Mouse (Mus musculus) right cerebral cortex, postnatal 36 days (tissue): ENCODE measurements around the gene Serinc2.
A peak's percentile ranks its signal among the peaks of the same experiment; 100 is the strongest.

Experiments
- DNase-seq, 2 experiments: peaks; one replicate each; pipeline ENCODE4 v3.0.0; 2022; ENCODE audit warnings: low spot score in 2 of 2, mixed read lengths in 1 of 2

The Serinc2 gene

DNA sequence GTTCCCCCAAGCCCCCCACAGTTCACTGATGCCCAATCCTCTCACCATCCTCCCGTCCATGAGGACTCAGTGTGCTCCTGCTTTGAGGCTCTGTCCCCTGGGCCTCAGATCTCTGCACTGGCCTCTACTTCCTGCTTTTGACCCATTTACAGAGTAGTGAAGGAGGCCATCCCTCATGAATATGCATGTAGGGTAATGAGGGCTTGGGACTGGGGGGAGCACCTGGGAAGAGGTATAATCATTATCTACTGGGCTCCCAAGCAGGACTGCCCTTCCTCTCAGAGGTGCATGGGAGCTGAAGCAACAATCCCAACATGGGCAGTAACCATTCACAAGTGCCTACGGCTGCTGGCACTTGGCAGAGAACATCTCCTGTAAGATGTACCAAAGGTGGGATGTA lies at the start of gene Serinc2:
Gene Serinc2 (minus strand): TSS at position 101 of the 400 bp plus-strand sequence.
- DNase-seq = no peak

DNA sequence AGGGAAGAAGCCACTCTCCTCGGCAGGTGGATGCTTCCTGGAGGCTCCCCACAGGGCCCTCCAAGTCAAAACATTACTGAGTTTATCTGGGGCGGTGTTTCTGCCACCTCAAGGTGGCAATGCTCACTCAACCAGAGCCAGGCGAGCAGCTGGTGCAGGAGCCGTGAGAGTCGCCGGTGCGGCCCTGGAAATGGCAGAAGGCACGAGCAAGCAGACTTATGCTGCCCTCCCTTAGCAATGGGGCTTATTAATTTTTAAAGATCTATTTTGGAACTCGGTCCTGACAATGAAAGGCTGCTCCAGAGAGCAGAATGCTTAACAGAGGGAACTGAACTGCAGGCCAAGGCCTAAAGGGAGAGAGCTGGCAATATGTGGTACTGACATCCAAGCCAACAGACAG lies 48.4 kb upstream of the Serinc2 start:
- no peak for DNase-seq

DNA sequence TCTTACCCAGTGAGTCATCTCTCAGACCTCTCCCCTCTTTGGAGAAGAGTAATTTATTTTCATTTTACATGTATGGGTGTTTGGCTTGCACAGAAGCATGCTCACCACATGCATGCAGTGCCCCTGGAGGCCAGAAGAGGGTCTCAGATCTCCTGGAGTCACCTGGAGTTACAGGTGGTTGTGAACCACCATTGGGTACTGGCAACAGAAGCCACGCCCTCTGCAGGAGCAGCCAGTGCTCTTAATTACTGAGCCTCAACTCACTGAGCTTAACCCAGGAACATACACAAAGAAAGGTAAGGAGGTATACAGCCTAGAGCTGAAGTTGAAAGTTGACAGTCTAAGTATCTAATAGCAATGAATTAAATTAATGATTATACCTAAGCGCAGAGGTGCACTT lies 46.4 kb upstream of the Serinc2 start:
- no peak for DNase-seq

DNA sequence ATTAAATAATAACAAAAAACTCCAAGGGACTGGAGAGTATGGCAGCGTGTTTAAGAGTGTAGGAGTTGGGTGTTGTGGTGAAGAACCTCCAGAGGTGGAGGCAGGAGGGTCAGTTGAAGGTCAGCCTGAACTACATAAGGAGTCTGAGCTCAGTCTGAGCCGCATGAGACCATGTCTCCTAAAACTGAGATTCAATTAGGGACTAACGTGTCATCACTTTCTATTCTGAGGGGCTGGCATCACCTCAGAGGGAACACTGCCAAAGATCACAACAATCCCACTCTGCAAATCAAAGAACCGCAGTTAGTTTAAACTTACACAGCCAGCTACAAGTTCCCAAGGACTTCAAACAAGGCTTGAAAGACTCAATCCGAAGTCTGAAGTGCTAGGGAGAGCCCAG lies 44.6 kb upstream of the Serinc2 start:
- DNase-seq = no peak

DNA sequence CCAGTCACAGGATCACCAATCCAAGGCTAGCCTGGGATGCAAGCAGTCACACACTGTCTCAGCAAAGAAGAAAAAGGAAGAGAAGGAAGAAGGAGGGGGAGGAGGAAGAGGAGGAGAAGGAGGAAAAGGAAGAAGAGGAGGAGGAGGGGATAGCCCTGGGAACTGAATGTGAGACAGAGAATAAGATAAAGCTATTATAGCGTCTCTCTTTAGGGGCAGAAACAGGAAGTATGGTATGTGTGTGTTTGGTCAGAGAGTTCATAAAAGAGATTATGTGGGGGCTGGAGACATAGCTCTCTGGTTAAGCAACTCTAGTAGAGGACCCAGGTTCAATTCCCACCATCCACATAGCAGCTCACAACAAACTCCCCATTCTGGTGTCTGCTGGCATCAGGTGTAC lies 44.2 kb upstream of the Serinc2 start:
- no peak for DNase-seq

DNA sequence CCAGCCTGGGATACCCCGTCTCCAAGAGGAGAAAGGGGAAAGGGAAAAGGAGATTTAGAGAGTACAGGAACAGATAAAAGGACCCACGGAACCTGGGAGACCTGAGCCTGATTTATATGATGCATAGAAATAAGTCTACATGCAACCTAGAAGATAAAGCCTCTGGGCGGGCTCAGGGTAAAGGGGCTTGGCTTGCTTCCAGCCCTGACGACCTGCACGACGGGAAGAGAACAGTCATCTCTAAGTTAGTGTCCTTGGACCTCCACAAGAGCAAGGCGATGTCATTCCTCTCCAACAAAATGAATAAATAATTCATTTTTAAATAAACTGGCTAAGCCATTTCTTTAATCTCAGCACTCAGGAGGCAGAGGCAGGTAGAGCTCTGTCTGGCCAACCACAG lies 43.6 kb upstream of the Serinc2 start:
- no peak for DNase-seq

DNA sequence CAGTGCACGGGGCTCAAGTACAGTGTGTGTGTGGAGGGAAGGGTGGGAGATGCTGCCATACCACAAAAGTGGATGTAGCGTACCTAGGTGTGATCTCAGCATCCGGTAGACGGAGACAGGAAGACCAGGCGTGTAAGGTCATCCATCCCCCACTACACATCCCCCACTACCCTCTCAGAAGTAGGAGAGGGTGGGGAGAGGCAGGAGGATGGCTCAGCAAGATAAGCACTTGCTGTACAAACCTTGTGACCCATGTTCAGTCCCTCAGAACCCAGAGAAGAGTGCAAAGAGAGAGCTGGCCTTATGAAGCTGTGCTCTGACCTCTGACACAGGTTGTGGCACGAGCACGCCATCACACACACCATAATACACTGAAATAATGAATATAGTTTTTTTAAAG lies 42.6 kb upstream of the Serinc2 start:
- DNase-seq = no peak

DNA sequence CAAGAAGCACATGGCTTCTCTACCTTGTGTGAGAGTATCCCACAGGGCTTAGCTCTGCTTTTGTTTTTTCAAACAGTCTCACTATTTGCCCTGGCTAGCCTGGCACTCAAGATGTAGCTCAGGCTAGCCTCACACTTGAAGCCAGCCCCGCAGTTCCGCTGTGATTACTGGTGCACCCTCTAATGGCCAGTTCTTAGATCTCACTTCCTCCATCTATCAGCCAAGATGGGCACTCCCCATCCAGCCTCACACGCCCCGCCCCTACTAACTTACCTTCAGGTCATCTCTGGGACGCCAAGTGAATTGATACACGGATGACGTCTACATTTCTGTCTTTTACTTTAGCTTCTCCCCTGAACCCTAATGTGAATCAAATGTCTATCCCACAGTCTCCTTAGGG lies 40.6 kb upstream of the Serinc2 start:
- DNase-seq = no peak

DNA sequence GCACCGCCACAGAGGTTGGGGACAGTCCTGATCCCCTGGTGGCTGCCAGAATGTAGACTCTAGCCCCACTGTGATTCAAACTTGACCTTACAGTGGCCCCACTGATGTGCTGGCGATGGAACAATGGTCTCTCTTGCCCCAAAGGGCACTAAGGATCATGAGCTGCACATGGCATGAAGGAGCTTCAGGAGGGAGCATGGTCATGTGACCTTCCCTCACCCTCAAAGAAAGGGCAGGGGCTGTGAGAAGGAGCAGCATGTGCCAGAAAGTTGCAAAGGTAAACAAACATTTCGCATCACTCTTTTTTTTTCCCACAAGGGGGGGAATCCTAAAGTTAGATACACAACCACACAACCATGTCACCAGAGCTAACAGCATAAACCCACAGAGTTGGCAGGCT lies 39.1 kb upstream of the Serinc2 start:
- no peak for DNase-seq

DNA sequence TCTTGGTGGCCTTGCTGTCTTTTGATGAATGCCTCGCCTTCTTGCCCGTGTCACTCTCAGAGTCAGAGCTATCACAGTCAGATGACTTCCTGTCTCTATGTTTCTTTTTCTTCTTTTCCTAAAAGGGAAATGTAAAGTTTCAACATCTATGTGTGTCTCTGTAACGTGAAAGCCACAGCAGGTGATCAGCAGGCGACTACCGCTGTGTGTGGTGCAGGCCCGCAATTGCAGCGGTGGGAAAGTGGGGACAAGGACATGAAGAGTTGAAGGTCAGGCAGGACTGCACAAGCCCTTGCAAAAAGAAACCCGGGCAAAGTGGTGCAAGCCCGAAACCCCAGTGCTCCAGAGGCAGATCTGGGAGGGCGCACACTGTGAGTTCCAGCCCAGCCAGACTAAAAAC lies 37.7 kb upstream of the Serinc2 start:
- DNase-seq = no peak

DNA sequence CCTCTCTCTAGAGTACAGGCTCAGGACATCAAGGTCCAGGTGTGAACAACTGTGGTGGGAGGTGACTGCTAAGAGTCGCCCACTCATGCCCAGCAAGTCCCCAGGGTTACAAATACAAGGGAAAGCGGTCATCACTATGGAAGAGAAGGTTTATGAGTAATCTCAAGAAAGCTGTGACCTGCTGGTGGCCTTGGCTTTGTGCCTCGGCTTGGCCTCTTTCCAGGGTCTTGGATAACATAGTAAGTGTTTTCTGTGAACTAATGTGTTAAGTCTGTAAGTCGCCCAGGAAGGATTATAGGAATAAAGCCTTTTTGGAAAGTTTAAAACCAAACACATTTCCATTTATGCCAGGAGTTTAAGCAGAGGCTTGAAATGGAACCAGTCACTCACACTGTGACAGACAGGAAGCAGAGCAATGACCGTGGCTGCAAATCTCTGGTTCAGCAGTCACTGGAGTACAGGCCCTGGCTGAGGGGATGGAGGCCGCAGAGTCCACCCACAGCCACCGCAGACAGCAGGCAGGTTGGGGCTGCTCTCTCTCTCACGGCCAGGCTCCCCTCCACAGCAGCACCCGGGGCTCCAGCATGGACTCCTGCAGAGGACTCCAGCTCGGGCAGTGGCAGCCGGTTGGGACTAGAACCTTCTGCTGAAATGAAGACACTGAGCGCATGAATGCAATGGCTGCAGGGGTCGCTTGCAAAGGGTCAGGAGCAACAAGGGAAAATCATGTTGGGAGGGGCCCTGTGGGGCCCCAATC lies 36.9 kb upstream of the Serinc2 start:
- DNase-seq = no peak

DNA sequence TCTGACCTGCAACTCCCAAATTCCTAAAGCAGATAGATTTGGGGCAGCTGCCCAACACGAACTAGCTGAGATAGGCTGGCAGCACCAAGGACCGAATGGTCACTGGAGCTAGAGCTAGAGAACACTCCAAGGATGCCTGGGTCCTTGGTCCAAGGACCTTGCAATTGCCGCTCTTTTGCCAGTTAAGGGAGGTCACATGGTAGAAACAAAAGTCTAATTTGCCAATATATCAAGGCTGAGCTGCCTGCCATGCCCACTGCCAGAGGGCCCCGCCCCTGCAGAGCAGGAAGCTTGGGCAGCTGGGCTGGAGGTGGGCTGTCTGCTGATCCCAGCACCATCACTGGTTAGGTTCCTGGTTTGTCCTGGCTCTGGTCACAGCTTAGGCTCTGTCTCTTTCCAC lies 34.5 kb upstream of the Serinc2 start:
- no peak for DNase-seq

DNA sequence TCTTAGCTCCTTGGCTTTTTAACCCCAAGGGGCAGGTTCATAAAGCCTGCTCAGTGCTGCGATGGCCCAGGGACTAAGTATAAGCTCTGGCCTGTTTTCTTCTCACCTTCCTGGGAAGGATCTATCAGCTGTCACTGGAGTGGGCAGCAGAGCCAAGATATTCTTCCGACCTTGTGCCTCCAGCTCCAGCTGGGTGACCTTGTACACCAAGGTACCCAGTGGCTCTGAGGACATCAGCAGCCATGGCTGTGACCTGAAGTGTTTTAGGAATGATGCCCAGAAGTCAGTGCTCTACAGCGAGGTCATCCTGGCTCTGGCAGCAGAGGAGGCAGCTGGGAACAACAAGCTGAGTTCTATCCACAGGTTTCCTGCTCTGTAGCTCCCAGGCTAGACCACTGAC lies 33.5 kb upstream of the Serinc2 start:
- no peak for DNase-seq

DNA sequence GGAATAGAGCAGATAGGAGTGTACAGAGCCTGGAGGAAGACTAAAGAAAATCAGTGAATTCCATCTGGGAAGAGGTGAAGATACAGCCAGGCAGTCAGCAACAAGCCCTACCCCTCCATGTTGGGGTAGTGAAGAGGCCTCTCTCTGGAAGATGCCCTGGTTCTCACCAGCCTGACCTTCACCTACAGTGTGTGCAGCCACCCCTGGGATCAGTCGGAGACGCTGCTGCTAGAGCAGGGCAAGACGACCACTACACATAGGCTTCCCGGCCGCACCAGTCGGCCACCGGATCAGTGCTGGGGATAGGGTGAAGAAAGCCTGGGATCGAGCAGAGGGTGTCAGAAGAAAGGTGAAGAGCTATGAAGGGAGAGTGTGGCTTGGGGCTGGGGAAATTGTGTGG lies 30.2 kb upstream of the Serinc2 start:
- no peak for DNase-seq

DNA sequence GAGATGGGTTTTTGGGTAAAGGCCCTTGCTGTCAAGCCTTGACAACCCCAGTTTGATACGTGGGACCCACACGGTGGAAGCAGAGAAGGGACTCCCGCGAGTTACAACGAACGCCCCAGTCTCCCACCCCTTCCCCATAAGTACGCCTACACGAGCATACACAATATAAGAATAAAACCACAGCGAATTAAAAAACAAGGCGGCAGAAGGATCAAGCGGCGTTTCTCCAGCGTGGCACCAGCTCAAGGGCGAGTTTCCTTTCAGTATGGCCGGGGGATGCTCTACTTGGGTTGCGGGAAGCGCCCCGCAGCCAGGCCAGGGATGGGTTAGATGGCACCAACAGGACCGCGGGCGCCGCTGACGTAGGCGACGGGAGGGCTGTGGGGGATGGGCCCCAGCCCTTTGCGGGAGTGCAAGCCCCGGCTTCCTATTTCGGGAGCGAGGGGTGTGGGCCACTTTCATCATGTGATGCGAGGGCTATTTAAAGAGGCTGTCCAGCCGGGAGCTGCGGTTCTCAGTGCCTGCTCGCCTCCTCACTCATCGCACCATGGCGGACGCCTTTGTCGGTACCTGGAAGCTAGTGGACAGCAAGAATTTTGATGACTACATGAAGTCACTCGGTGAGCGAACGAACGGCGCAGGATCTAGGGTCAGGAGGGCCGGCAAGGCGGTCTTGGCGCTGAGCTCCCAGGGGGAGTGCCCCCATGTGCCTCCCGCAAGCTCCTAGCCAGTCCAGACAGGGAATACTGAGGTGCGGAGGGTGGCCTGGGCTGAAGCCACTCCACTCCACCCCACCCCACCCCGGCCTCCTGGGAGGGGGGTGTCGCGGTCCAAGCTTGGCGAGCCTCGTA lies 29.5 kb upstream of the Serinc2 start, which contains the start of the genes Fabp3 and Gm10570:
Gene Fabp3 (plus strand): TSS at position 365 of the 851 bp plus-strand sequence.
Gene Gm10570 (minus strand): TSS at position 444 of the 851 bp plus-strand sequence.
- DNase-seq = peak; percentile 71 to 79

DNA sequence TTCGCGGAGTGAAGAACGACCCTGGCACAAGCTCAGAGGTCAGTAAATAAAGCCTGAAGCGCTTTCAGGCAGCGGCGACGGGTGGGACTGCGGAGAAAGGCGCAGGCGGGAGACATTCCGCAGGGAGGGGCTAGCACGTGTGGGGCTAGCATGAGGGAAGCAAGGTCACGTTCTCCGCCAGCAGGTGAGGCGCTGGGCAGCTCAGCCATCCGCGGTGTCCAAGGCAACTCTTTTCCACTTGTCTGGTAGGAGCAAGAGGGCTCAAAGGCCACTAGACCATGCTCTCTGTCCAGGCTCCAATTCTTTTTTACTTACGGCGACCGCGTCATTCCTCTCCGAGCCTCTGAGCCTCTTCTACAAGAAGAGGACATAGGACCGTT lies 28.8 kb upstream of the Serinc2 start:
- peak; percentile 26 to 30 for DNase-seq

DNA sequence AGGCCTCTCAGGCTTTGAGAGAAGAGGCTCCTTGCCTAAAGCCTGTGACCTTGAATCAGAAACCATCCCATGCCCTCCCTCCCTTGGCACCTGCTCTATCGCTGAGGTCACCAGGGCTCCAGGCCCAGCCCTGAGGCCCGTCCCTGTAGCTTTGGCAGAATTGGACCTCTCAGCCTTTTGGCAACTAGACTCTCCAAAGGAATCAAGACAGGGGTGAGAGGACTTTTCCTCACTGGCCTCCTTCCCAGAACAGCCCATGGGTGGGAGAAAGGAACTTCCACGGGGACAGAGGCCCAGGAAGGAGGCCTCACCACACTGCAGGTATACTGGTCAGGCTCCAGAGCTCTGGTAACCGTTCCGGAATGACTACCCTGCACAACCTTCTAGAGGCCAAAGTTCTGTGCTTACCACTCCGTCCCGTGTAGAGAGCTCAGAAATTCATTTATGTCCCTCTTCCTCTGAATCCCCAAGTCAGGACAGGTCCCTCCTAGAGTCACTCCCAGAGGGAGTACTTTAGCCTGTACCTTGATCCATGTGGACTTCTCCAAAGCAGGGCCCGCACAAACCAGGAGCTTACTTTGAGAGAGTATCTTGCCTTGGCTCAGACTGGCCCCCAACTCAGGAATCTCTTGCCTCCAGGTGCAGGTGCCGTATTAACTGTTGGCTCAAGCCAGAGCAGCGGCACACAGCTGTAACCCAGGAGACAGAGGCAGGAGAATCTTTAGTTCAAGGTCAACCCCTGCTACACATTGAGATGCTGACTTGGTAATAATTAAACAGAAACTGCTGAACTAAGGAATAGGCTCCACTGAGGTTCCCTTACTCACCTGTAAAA lies 28.0 kb upstream of the Serinc2 start:
- DNase-seq = no peak

DNA sequence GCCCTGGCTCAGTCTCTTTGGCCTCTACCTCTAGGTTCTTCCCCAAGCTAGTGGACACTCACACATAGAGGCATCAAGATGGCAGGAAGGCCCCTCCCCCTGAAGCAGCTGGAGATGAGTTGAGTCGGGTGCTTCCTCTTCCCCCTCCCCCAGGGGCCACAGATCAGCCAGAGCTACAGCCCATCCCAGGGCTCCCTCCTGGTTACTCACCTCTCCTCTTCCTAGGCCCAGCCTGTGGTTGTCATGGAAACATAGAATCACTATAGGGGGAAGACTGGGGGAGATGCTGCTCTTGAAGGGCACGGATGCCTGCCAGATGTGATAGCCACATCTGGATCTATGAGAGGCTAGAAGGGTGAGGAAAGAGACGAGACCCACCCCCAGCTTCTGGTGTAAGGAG lies 25.7 kb upstream of the Serinc2 start:
- DNase-seq = no peak

DNA sequence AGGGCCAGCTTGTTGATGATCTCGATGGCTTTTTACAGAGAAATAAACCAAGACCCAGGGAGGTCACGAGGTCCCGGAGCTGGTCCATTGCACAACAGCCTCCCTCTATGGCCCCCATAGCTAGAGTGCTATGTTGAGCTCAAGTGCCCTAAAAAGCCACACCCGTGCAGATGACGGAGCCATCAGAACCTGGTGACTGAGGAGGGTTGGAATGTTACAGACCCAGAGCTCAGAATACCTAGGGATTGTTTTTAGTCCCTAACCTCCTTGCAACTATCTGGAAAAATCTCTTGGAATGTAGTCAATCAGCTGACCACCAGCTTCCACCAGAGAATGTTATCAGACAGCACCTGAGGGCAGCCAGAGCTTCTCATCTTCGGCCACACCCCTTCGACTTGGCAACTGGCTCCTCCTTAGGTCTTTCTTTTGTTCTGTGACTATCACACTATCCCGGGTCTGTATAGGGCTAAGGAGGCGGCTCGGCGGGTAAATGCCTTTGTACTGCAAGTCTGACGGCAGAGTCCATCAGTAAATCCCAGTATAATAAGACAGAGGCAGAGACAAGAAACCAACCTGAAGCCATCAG lies 23.4 kb upstream of the Serinc2 start:
- DNase-seq = no peak

DNA sequence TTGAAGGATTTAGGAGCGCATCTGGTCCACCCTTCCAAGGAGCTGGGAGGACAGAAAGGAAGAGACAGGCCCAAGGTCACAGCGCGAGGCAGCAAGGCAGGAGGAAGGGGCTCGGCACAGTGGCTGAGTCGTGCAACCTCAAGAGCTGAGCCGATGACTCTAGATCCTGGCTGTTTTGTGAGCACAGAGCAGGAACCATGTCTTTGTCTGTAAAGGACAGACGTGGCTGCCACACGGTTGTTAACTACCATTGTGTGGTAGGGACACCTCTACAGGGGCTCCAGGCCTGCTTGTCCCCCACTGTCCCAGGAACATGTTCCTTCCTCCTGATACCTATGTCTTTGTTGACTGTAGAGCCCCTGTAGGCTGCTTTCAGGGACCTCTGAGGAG lies 20.6 kb upstream of the Serinc2 start:
- no peak for DNase-seq

DNA sequence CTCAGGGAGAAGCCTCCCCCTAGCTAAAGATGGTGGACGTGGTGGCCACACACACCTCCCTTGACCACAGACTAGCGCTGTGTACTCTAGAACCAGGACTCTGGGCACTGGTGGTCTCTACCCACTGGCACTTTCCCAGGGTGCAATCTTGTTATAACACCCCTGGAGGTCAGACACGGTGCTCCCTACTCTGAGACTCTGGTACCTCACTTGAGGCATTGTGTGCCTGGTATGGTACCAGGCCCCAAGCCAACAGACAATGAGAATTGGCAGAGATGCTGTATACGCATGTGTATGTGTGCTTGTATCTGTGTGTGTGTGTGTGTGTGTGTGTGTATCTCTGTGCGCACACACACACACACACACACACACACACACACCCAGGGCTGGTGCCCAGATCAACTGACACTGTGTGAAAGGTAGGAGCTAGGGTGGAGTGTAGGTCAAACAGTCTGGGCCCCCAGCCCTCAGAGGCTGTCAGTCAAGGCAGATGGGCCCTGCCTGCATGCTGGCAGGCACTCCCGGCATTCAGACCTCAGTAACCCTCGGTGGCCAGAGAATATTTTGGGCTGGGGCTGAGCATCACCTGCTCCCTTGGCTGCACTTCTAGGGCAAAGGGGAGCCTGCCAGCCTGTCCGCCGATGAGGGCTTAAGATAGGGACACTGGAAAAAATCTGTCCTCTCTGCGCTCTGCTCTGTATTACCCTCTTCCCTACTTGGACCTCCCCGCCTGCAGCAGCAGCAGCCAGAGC lies 20.0 kb upstream of the Serinc2 start:
- no peak for DNase-seq
